Mouse (Mus musculus) right cerebral cortex, postnatal 10 days (tissue): ENCODE data around the gene Lhfpl2.
A peak's percentile ranks its signal among the peaks of the same experiment; 100 is the strongest.

ENCODE experiments used
- DNase-seq, 2 experiments: peaks; one replicate each; pipeline ENCODE4 v3.0.0; 2021; ENCODE audit warnings: low spot score in 2 of 2

The Lhfpl2 gene

GRCm38 (mm10) chr13:94098369-94099084 lies 40.9 kb downstream of the Lhfpl2 start:
- peak in 1 of 2 experiments; percentile 43 for DNase-seq

GRCm38 (mm10) chr13:94099087-94099486 lies 41.5 kb downstream of the Lhfpl2 start:
- DNase-seq: no peak

DNA sequence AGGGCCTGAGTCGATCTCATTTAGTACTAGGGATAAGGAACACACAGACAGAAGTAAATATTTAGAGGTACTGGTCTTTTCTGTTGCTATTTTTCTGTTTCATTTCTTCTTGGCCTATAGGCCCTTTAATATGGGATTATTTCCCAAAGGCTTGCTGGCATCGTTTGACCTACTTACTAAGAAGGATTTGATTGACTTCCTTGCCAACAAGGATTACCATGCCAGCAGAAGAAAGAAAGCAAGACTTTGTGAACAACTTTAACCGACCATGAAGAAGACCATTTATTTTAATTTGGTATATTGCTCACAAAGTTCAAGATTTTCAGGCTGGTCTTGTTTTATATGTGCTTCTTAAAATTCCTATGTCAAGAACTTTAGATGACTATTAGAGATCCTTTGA lies 42.8 kb downstream of the Lhfpl2 start:
- DNase-seq: no peak

DNA sequence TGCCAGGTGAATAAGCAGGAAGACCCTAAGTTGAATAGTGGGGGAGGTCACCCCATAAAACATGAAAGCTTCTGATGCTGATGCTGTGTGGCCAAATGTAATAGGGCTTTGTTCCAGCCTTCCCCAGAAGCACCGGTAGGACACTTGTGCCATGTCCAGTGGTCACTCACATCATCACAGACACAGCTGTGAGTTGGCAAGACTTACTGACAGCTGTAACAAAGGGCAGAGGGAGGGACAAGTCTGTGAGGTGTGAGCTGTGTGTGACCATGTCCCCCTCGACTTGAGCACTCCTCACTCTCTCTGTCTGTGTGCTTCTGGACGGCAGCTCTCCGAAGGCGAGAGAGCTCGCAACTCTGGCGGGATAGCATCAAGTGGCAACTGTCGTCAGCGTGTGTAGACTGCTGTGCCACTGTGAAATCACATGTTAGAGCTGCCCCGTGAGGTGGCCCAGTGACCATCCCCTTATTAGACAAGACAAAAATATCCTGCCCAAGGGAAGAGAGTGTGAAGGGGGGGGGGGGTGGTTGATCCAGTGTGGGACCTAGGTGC lies 43.5 kb downstream of the Lhfpl2 start:
- no peak for DNase-seq

- no peak for DNase-seq
These were observed 47.4 kb downstream of the Lhfpl2 start for GRCm38 (mm10) chr13:94104866-94105475.

- no peak for DNase-seq
These were observed 48.8 kb downstream of the Lhfpl2 start for GRCm38 (mm10) chr13:94106431-94106830.

DNA sequence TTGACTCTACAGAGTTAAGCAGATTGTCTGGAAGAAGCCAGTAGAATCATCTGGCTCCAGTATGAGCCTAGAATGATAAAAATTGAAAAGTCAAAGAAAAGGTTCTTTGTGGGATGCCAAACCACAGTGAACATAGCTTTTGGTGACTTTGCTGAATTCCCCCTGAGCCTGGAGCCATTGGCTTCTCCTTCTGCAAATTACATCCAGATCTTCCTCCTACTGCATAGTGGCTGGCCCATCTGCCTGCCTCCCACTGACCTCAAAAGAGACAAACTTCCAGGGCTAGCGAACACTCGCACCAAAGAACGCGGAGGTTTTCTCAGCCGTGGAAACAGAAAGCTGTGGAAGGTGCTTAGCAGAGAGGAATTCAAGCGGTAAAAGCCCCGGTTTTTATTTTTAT lies 49.4 kb downstream of the Lhfpl2 start:
- DNase-seq: no peak

DNA sequence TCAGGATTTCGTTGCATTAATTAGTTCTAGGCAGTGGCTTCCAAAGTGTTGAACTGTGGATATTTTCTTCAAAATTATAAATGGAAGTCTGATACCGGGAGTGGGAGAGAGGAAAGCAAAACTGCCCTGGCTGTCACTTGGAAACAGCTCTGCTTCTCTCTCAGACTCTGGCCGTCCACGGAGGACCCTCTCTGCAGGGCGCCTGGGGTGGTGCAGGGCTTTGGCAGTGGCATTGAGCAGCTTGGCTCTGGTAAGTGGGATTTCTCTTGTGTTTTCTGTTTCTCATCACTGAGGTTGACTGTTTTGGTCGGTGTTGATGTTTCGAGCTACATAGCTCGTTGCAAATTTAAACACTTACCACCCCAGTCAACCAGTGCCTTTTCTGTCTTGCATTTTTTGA lies 53.0 kb downstream of the Lhfpl2 start:
- no peak for DNase-seq

DNA sequence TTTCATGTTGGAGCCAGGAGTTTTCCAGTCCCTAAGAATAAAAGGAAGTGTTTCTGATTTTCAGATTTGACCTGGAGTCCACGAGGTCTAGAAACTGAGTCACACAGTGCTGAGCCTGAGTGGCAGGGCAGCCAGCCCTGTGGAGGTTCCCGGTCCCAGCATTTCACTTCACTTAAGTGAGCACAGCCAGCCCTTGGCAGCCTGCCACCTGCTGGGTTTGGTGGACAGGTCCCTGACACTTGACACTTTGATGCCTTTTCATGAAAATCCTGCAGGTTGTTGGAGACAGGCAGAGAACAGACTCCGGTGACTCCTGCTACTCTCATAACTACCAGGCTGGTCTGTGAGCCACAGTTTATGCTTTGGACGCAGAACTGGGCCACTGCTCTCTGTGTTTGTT lies 57.9 kb downstream of the Lhfpl2 start:
- DNase-seq: peak; percentile 58 to 64

DNA sequence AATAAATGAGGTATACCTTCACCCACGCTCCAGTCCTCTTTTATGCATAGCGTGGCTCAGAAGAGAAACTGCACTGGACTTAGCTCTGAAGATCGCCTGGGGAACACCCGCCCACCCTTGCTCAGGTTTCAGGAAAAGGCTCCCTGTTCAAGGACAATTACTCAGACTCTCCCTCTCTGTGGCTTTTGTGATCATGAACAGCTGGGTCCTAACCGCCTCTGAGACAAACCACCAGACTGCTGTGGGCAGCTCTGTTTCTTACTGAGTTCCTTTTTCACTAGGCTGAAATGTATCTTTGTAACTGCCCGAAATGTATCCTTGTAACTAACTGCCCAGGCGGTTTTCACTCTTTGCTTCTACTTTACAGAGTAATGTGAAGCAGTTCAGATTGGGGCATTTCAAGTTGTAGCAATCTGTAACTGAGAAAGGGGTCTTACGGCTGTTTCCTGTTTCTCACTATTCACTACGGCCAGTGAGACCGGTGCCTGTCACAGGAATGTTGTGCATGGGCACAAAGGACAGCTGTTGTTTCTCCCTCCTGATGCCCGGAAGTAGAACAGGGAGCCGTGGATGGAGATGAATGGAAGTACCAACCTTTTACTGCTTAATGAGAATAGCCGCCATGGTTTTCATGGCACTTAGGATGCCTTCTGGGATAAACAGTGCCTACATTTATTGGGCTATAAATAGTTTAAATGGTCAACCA lies 59.3 kb downstream of the Lhfpl2 start:
- DNase-seq: no peak

DNA sequence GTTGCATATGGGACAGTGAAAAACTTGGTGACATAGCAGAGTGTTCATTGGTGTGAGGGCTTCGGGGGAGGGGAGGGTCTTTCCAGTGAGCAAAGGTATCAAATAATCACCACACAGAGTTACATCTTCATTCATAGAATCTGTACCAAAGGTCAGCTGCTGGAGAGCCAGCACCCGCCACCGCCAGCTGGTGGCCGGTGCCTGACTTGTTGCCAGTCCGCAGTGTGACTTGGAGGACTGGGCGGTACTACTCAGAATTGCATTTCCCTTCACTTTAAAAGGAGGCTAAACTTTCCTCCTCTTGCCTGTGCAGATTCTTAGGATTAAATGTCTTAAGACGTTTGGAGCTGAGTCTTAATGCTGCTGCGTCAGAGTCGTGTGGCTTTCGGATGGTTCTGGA lies 59.9 kb downstream of the Lhfpl2 start:
- no peak for DNase-seq

DNA sequence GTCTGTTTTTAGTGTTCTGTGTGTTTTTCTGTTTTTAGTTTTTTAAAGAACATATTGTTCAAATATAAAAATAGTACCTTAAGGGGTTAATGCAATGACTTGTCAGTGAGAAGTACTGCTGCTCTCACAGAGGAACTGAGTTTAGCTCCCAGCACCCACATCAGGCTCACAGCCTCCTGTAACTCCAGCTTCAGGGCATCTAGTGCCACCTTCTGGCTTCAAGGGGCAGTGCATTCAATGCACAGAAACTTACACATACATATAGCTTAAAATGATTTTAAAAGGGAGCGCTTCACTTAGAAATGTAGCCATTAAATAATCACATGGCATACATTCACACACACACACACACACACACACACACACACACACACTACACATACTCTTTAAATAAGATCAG lies 60.5 kb downstream of the Lhfpl2 start:
- no peak for DNase-seq

- DNase-seq: no peak
These were observed 61.7 kb downstream of the Lhfpl2 start for GRCm38 (mm10) chr13:94119309-94119708.

DNA sequence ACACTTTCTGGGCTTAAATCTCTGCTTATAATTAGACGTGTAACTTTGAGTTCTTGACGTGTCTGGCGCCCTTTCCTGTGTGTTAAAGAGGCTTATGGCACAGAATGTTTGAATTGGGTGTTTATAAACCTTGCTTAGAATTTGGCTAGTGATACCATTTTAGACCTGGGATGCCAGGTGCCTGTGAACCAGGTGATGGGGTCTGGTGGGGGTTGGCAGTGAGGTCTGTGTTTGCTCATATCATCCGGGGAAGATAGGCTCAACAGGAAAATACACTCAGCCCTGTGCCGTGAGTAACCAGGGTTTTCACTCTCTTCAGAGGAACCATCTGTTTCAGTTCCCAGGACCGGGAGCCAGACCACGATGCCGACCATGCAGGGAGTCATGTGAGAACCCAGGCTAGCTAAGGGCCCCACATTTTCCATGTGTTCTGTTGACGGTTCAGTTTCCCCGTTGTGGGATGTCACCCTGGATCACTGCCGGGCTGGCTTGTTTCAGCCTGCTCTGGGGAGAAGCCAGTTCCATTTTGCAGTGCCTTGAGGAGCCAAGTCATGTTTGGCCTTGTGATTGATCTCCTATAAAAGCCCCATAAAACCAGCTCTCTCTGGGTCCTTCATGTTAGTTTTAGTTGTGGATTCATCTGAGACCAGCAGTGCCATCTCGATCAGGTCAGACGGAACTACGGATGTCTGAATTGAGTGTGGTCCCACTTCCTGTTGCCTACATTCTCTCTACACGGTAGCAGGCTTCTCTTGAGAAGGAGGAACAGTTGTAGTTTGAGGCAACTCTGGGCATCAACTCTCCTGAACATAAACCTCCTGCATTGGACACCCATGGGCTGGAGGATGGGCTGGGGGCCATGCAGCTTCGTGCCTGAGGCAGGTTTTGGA lies 65.4 kb downstream of the Lhfpl2 start:
- DNase-seq: peak in 1 of 2 experiments; percentile 40

DNA sequence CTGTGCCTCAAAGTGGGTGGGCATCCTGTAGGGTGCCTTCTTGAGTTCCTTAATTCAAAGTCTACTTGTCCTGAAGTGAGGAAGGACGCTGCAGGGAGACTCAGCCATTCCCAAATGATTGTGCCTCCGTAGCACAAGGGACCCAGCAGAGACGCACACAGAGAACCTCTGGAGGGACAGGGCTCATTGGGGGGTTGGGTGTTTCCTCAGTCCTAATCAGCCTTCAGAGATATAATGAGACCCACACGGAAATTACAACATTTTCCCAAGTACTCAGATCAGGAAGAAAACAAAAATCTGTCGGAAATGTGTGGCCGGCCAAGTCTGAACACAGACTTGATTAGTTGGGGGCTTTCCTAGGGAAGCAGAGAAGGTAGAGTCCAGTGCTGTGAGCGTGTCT lies 72.8 kb downstream of the Lhfpl2 start:
- DNase-seq: no peak

DNA sequence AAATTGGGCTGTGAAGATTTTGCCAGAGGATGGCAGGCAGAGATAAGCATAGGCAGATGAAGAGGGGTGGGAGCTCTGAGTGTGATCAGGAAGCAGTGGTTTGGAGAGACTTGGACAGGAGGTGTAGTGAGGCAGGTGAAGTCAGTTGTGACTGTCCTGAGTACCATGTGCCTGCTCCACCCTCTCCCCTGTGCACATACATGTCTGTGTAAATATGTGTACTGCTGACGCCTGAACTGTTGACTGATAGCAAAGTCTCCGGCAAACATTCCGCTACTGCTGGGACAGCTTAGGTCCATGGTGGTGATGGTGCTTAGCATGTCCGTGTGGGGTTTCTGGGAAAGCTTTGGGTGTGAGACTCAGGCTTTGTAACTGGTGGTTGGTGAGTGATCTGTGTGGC lies 73.5 kb downstream of the Lhfpl2 start:
- no peak for DNase-seq

DNA sequence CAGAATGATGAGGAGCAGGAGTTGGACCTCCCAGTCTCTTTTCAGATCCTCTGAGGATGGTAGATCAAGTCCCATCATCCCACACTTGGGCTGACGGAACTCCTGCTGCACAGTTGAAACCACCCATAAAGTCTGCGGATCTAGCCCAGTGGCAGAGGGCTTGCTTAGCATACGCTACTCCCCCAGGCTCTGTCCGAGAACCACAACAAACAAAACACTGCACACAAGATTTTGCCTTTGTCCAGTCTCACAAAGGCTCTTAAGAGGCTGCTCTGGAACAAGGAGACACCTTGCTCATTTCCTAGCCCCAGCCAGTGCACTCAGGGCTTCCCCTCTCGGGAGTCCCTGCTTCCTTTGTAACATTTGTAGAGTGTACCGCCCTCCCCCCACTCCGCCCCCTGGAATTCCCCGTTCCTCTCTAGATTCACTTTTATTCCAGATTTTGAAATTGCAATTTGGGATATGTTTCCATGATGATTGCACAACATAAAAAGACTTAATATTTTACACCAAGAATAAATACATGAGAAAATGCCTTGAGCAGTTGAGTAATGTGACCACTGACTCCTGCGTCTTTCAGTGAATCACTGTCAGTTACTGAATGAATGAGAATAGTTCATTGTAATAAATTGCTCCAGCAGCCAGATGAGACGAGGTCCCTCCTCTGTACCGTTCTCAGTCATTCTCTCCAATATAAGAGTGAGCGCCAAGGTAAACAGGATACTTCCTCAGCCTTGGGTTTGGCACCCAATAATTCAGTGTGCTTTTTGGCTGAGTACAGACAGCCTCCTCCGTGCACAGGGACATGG lies 74.8 kb downstream of the Lhfpl2 start:
- DNase-seq: no peak

DNA sequence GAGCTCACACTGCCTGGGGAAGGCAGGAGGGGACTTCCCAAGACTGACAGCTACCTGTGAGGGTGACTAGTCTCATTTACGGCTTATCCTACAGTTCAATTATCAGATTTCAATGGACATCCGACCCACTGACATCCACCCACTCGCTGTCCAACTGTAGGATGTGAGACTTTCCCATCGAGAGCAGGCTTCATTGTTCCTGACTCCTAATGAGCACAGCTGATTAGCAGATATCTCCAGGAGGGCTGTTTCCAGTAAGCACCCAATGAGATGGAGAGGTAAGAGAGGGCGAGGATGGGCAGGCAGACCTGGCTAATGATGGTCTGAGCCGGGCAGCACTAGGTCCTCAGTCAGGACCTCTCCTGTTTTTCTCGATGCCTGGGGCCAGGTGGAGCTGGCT lies 77.0 kb downstream of the Lhfpl2 start:
- no peak for DNase-seq

DNA sequence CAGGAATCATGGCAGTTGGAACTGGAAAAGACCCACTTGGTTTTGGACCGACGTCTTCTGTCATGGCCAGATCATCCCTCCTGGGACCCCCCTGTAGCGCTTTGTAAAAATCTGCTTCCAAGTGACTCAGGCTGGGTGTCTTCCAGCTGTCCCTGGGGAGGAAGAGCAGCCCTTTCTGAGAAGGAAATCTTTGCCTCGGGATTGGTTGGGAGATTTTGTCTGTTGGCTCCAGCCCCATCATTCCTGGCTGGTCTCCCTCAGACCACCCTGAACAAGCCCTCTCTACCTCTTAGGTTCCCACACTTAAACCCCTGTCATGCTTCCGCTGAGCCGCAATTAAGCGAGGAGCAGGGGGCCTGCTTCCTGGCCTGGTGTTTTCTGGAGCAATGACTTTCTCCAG lies 77.6 kb downstream of the Lhfpl2 start:
- no peak for DNase-seq

DNA sequence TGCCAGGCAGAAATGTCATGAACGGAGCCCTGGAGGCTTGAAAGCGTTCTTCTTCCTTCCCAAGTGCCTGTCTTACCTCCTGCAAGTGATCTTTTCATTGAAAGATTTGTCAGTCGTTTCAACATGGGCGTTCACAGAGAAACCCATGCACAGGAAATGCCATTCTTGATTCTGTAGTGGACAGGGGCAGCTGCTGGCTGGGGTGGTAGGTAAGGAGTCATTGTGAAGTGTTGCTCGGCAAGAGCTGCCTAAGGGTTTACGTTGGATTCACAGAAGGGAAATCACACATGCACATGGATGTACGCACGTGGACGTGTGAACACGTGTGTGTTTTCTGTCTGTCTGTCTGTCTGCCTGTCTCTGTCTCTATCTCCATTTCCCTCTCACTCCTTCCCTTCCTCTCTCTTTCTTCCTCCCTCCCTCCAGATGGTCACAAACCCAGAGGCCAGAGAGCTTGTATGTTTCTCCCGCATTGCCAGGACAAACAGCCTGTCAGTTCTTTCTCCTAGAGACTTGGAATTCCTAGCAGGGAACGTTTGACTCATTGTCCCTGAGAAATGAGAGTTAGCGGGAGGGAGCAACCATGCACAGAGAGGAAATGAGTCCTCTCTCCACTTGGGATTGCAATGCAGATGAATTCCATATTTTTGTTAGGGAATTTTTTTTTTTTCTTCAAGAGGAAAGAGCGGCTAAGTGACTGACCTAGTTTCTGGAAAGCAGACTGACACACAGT lies 82.3 kb downstream of the Lhfpl2 start:
- DNase-seq: no peak
